Comparison of ENCODE assay signal across 13 mouse cellular contexts in the genomic region with DNA sequence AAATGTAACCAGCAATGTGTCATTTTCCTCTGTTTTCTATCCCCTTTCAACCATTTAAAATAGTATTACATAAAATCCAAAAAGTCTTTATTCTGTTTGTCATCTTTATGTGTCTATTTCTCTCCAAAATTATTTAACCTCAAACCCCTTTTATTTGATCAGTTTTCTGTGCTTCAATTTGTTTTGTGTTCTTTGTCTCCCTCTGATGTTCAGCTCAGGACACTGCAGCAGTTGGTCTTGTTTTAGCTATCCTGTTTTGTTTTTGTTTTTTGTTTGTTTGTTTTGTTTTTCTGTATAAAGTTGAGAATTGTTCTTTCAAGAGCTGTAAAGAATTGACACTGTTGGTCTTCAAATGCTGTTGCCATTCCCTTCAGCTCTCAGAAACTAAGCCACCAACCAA. TPM values are rescaled to one million over a fixed set of nuclear protein-coding genes. Genes with fewer than 3 reads are reported as not detected.
A peak's percentile ranks its signal among the peaks of the same experiment; 100 is the strongest.
DNase-seq lines count a peak whose midpoint lies in the region; ATAC-seq lines count a peak whose summit lies in the region.
"Had no signal": no experiment of that assay in that cellular context is flagged by ENCODE, and none has a peak within 500 bp of the region (broad histone marks: within the 10 kb centered on the region; RNA-seq: fewer than 3 reads in every experiment).

No protein-coding gene starts in this region.

- H3K27me3 ChIP-seq in kidney, embryonic 15.5 days: no peaks in the 10 kb centered on the region
- H3K27me3 ChIP-seq: embryonic facial prominence, embryonic 15.5 days had no signal

- no peaks in the 10 kb centered on the region for H3K36me3 ChIP-seq in kidney, embryonic 15.5 days
- H3K36me3 ChIP-seq: embryonic facial prominence, embryonic 15.5 days; hindbrain, embryonic 10.5 days had no signal

- no peak overlapping the region for H3K27ac ChIP-seq in kidney, embryonic 15.5 days
- H3K27ac ChIP-seq: embryonic facial prominence, embryonic 15.5 days; hindbrain, embryonic 10.5 days; liver, embryonic 14.5 days had no signal

- no peak overlapping the region for H3K4me3 ChIP-seq in kidney, embryonic 15.5 days (replicated peaks)
- H3K4me3 ChIP-seq: embryonic facial prominence, embryonic 15.5 days; hindbrain, embryonic 10.5 days had no signal

- H3K4me1 ChIP-seq in kidney, embryonic 15.5 days: no peaks in the 10 kb centered on the region
- H3K4me1 ChIP-seq: embryonic facial prominence, embryonic 15.5 days; hindbrain, embryonic 10.5 days had no signal

- DNase-seq in adrenal gland, postnatal 10 days: peak; percentile 5
- DNase-seq in adrenal gland, postnatal 25 days: no peak
- DNase-seq in kidney, postnatal 10 days: peak; percentile 26
- DNase-seq in right cerebral cortex, postnatal 14 days: peak; percentile 6
- DNase-seq in right cerebral cortex, adult 18-20 months: no peak
- DNase-seq in retina, postnatal 7 days (ENCODE audit: low read depth, low spot score): peak; percentile 13
- DNase-seq: adrenal gland, adult 8-10 months had no signal

- H3K4me2 ChIP-seq in kidney, embryonic 15.5 days: no peak overlapping the region
- H3K4me2 ChIP-seq: embryonic facial prominence, embryonic 15.5 days had no signal

- H3K9ac ChIP-seq in kidney, embryonic 15.5 days: no peak overlapping the region
- H3K9ac ChIP-seq: embryonic facial prominence, embryonic 15.5 days; liver, embryonic 14.5 days had no signal

- no peak for ATAC-seq in kidney, embryonic 15.5 days (replicated peaks; ENCODE audit: low FRiP score)
- ATAC-seq in CD4-positive, CD25-positive, alpha-beta regulatory T cell, adult 4 months: no peak

- peaks cover 5% of the 10 kb centered on the region; the same call in 1 of the 2 replicates for H3K9me3 ChIP-seq in kidney, embryonic 15.5 days (replicated peaks)

RNA-seq across cellular contexts. Expression of gene Tnfaip8l3, which starts 44.5 kb away (rescaled TPM):
- total RNA-seq in adrenal gland, postnatal 10 days (2021): under 1 TPM; 0.39 to 0.48 TPM
- total RNA-seq in adrenal gland, postnatal 25 days (2021): 0.15 TPM in 1 of 2 replicates, not detected in the other
- 0.36 and 0.45 TPM in 2 replicates for polyA plus RNA-seq in kidney, embryonic 15.5 days (2015; fragmentation: Nextera tagmentation; extraction: Ambion mirVana)
- not detected for polyA plus RNA-seq in CD4-positive, CD25-positive, alpha-beta regulatory T cell, adult 4 months (2017; shearing (Covaris generic))
- polyA plus RNA-seq: stomach, embryonic 14.5 days had no signal

Comparison
In these comparisons a context has a peak if more than half of its experiments do, and no peak if none do; other contexts are left out.
1. DNase-seq: peak in adrenal gland, postnatal 10 days (single experiment), kidney, postnatal 10 days (single experiment), right cerebral cortex, postnatal 14 days (single experiment) and retina, postnatal 7 days (single experiment); none in adrenal gland, postnatal 25 days (single experiment) and right cerebral cortex, adult 18-20 months (single experiment).